Mouse (Mus musculus) liver, embryonic 14.5 days (tissue): ENCODE data around the gene Nek7. TPM values are rescaled to one million over a fixed set of nuclear protein-coding genes. Genes with fewer than 3 reads are reported as not detected.

Source experiments
- ATAC-seq: fragments of 200-750 bp; cut with Nextera tagmentation; 2 replicates; pipeline ENCODE4 v1.8.0; 2017; ENCODE audit warnings: moderate number of reproducible peaks, mild to moderate bottlenecking, moderate library complexity; ENCODE audit not compliant: insufficient read depth
- DNase-seq, 3 experiments: peaks; one replicate each; pipeline ENCODE4 v3.0.0-alpha.2; 2012 to 2013; ENCODE audit warnings: low read depth in 3 of 3, low spot score in 3 of 3
- H3K27ac ChIP-seq: fragments of 300-500 bp; sonication (generic); 2 replicates; pipeline ENCODE4 v1.5.1; 2014; ENCODE audit warnings: moderate library complexity, mild to moderate bottlenecking, control low read depth, inconsistent platforms
- H3K27me3 ChIP-seq: fragments of 300-500 bp; sonication (generic); 2 replicates; pipeline ENCODE4 v1.6.1; 2014; ENCODE audit warnings: mild to moderate bottlenecking, low read length, moderate library complexity; ENCODE audit not compliant: control insufficient read depth, insufficient read depth
- H3K36me3 ChIP-seq: fragments of 300-500 bp; sonication (generic); replicated peaks from 2 replicates; pipeline ENCODE4 v1.6.1; 2014; ENCODE audit warnings: low read depth; ENCODE audit not compliant: control insufficient read depth, insufficient read depth
- H3K4me1 ChIP-seq, 2 experiments: fragments of 200-500 bp in 1 of 2; fragments of 300-500 bp in 1 of 2; sonication (generic) in 1 of 2; replicated peaks; 2 replicates each; pipeline ENCODE4 v1.6.1; 2012 to 2014; ENCODE audit warnings: antibody characterized with exemption in 1 of 2, inconsistent platforms in 1 of 2, low read length in 1 of 2; ENCODE audit not compliant: control insufficient read depth in 2 of 2, insufficient read depth in 2 of 2
- H3K4me2 ChIP-seq: fragments of 300-500 bp; sonication (generic); 2 replicates; pipeline ENCODE4 v1.6.1; 2014; ENCODE audit warnings: low read depth, mild to moderate bottlenecking, control low read depth, moderate library complexity
- H3K4me3 ChIP-seq, 2 experiments: fragments of 200-500 bp in 1 of 2; fragments of 300-500 bp in 1 of 2; sonication (generic) in 1 of 2; 2 replicates each; pipeline ENCODE4 v1.5.1; 2012 to 2014; ENCODE audit warnings: low read depth in 2 of 2, low read length in 2 of 2, mild to moderate bottlenecking in 2 of 2, control low read depth in 1 of 2, inconsistent platforms in 1 of 2, moderate library complexity in 1 of 2; ENCODE audit not compliant: insufficient read depth in 1 of 2
- H3K9ac ChIP-seq: fragments of 300-500 bp; sonication (generic); replicated peaks from 2 replicates; pipeline ENCODE4 v1.6.1; 2014; ENCODE audit warnings: mild to moderate bottlenecking, control low read depth, moderate library complexity
- H3K9me3 ChIP-seq: fragments of 300-500 bp; sonication (generic); 2 replicates; pipeline ENCODE4 v1.6.1; 2016; ENCODE audit warnings: low read length, mixed read lengths; ENCODE audit not compliant: control insufficient read depth
- CTCF ChIP-seq: IDR thresholded peaks from 2 replicates; pipeline ENCODE4 v1.5.1; 2016; ENCODE audit warnings: antibody characterized with exemption, low read depth, control low read depth
- EP300 ChIP-seq: IDR thresholded peaks from 2 replicates; pipeline ENCODE4 v1.6.1; 2016; ENCODE audit warnings: antibody characterized with exemption, low read depth
- WGBS: fragments of 180-500 bp; shearing (Covaris S2); extraction: QIAGEN DNeasy Blood & Tissue Kit; methylation state at CpG from one replicate; pipeline ENCODE4 v1.1.7; 2014; ENCODE audit not compliant: insufficient replicate concordance; 5-methylcytosine and 5-hydroxymethylcytosine counted together
- polyA plus RNA-seq, 2 experiments: library from polyadenylated mRNA; depleted of rRNA in 1 of 2; stranded (reverse) in 1 of 2; unstranded in 1 of 2; fragments of >200 nt; fragmentation: Nextera tagmentation in 1 of 2; extraction: Ambion mirVana in 1 of 2; gene quantifications; 2 replicates each; pipeline versions ENCODE4 v1.2.1 to v1.2.3; 2012 to 2014

Nek7 gene
- polyA plus RNA-seq, 2 experiments, result 5.5 to 13.2 TPM

- no peak overlapping the region for H3K9ac ChIP-seq
- TF ChIP-seq CTCF (no peak), EP300 (no peak)
- no peaks in the 10 kb centered on the region for H3K36me3 ChIP-seq
- 80% methylated on average over 8 of the region's 8 CpGs for WGBS
- H3K27me3 ChIP-seq, result no peaks in the 10 kb centered on the region
- no peak overlapping the region for H3K27ac ChIP-seq
- H3K4me2 ChIP-seq, result no peak overlapping the region
- 0 out of 2 replicates have a peak, but pooled peaks have one; percentile 21 for ATAC-seq
- no peaks in the 10 kb centered on the region for H3K9me3 ChIP-seq
- no peak overlapping the region for H3K4me3 ChIP-seq
- DNase-seq, result no peak
- no peaks in the 10 kb centered on the region for H3K4me1 ChIP-seq
Observed at GRCm38 (mm10) chr1:138606771-138607170, 13.2 kb downstream of the Nek7 start.

- WGBS, result 72% methylated on average over 2 of the region's 2 CpGs
- DNase-seq, result no peak
- TF ChIP-seq EP300, result no peak
- no peak for TF ChIP-seq CTCF
Observed at GRCm38 (mm10) chr1:138604736-138605135, 15.2 kb downstream of the Nek7 start.

GRCm38 (mm10) chr1:138603974-138604373 is 16.0 kb downstream of the Nek7 start:
- no peak for DNase-seq
- Histone ChIP-seq H3K27ac (no peak overlapping the region), H3K9me3 (no peaks in the 10 kb centered on the region), H3K4me2 (no peak overlapping the region), H3K9ac (no peak overlapping the region), H3K4me1 (no peaks in the 10 kb centered on the region), H3K27me3 (no peaks in the 10 kb centered on the region), H3K4me3 (no peak overlapping the region), H3K36me3 (no peaks in the 10 kb centered on the region)
- no peak for TF ChIP-seq CTCF
- TF ChIP-seq EP300, result no peak
- ATAC-seq, result no peak
- 79% methylated on average over 4 of the region's 4 CpGs for WGBS

More at GRCm38 (mm10) chr1:138604736-138605135, 15.2 kb downstream of the Nek7 start:
- Histone ChIP-seq H3K36me3 (no peaks in the 10 kb centered on the region), H3K27ac (no peak overlapping the region), H3K4me1 (no peaks in the 10 kb centered on the region), H3K9me3 (no peaks in the 10 kb centered on the region), H3K4me2 (no peak overlapping the region), H3K4me3 (no peak overlapping the region), H3K9ac (no peak overlapping the region), H3K27me3 (no peaks in the 10 kb centered on the region)
- no peak for ATAC-seq

- no peak for TF ChIP-seq EP300
- TF ChIP-seq CTCF, result no peak
- Histone ChIP-seq H3K27me3 (no peaks in the 10 kb centered on the region), H3K27ac (no peak overlapping the region), H3K4me2 (no peak overlapping the region), H3K4me3 (no peak overlapping the region), H3K9ac (no peak overlapping the region), H3K36me3 (no peaks in the 10 kb centered on the region), H3K4me1 (no peaks in the 10 kb centered on the region), H3K9me3 (no peaks in the 10 kb centered on the region)
- ATAC-seq (no peak), DNase-seq (no peak)
- WGBS, result 81% methylated on average over 11 of the region's 11 CpGs
Observed at GRCm38 (mm10) chr1:138598087-138598486, 21.9 kb downstream of the Nek7 start.

- Histone ChIP-seq H3K36me3 (no peaks in the 10 kb centered on the region), H3K9ac (no peak overlapping the region), H3K9me3 (no peaks in the 10 kb centered on the region), H3K27me3 (no peaks in the 10 kb centered on the region), H3K4me1 (no peaks in the 10 kb centered on the region), H3K4me2 (no peak overlapping the region), H3K27ac (no peak overlapping the region), H3K4me3 (no peak overlapping the region)
- 72% methylated on average over 4 of the region's 4 CpGs for WGBS
- ATAC-seq (no peak), DNase-seq (no peak)
- TF ChIP-seq EP300 (no peak), CTCF (no peak)
Observed at GRCm38 (mm10) chr1:138596127-138596706, 23.7 kb downstream of the Nek7 start.
